Mouse (Mus musculus) heart, embryonic 16.5 days (tissue): ENCODE data around the gene Hdac9. TPM values are rescaled to one million over a fixed set of nuclear protein-coding genes. Genes with fewer than 3 reads are reported as not detected.
A peak's percentile ranks its signal among the peaks of the same experiment; 100 is the strongest.

Source experiments
- ATAC-seq: fragments of 200-750 bp; cut with Nextera tagmentation; replicated peaks from 2 replicates; pipeline ENCODE4 v1.8.0; 2017; ENCODE audit warnings: moderate number of reproducible peaks; ENCODE audit not compliant: insufficient read depth, low FRiP score; ENCODE audit errors: extremely low read depth
- H3K27ac ChIP-seq: fragments of 300-500 bp; sonication (generic); 2 replicates; pipeline ENCODE4 v1.5.1; 2014; ENCODE audit warnings: mild to moderate bottlenecking, low read length, control low read depth, moderate library complexity
- H3K27me3 ChIP-seq: fragments of 300-500 bp; sonication (generic); 2 replicates; pipeline ENCODE4 v1.6.1; 2014; ENCODE audit warnings: low read length, mixed read lengths; ENCODE audit not compliant: control insufficient read depth, insufficient read depth
- H3K36me3 ChIP-seq: fragments of 300-500 bp; sonication (generic); 2 replicates; pipeline ENCODE4 v1.6.1; 2014; ENCODE audit not compliant: control insufficient read depth, insufficient read depth
- H3K4me1 ChIP-seq: fragments of 300-500 bp; sonication (generic); 2 replicates; pipeline ENCODE4 v1.6.1; 2014; ENCODE audit warnings: low read length, mixed read lengths; ENCODE audit not compliant: control insufficient read depth, insufficient read depth
- H3K4me2 ChIP-seq: fragments of 300-500 bp; sonication (generic); 2 replicates; pipeline ENCODE4 v1.6.1; 2014; ENCODE audit warnings: low read depth, mild to moderate bottlenecking, control low read depth, low read length
- H3K4me3 ChIP-seq: fragments of 300-500 bp; sonication (generic); 2 replicates; pipeline ENCODE4 v1.5.1; 2014; ENCODE audit warnings: mild to moderate bottlenecking, control low read depth, low read length
- H3K9ac ChIP-seq: fragments of 300-500 bp; sonication (generic); 2 replicates; pipeline ENCODE4 v1.6.1; 2014; ENCODE audit warnings: low read length, control low read depth
- H3K9me3 ChIP-seq: fragments of 300-500 bp; sonication (generic); replicated peaks from 2 replicates; pipeline ENCODE4 v1.6.1; 2016; ENCODE audit warnings: low read length; ENCODE audit not compliant: control insufficient read depth
- WGBS: fragments of 180-500 bp; shearing (Covaris S2); extraction: QIAGEN DNeasy Blood & Tissue Kit; methylation state at CpG from one replicate; pipeline ENCODE4 v1.1.7; 2014; 5-methylcytosine and 5-hydroxymethylcytosine counted together
- polyA plus RNA-seq: library from polyadenylated mRNA; unstranded; fragments of >200 nt; fragmentation: Nextera tagmentation; extraction: Ambion mirVana; gene quantifications from 2 replicates; pipeline ENCODE4 v1.2.1, GENCODE M21; 2015

Hdac9 gene
- polyA plus RNA-seq, 1 experiment from 2014 or later: 21.4 TPM

DNA sequence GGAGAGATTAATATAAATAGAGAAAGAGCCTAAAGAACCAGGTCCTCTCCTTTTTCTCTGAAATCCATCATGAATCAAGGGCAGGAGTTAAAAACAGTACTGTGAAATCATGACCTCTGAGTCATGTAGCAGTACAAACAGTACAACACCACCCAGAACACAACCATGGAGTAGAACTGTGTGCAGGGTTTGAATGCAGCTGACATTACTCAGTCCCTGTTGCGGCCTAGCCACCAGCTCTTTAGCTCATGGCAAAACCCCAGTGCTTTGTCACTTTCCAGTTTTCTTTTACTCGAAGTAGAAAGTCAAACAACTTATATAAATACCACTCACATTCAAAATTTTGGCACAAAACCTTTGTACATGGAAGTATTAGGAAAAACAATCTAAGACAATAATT lies 395.4 kb downstream of the Hdac9 start:
- ATAC-seq: no peak
- Histone ChIP-seq H3K27me3 (no peaks in the 10 kb centered on the region), H3K9ac (no peak overlapping the region), H3K27ac (no peak overlapping the region), H3K4me1 (peaks cover 19% of the 10 kb centered on the region), H3K36me3 (no peaks in the 10 kb centered on the region), H3K4me2 (no peak overlapping the region), H3K4me3 (no peak overlapping the region), H3K9me3 (no peaks in the 10 kb centered on the region)
- WGBS: 76% methylated on average over 2 of the region's 2 CpGs

DNA sequence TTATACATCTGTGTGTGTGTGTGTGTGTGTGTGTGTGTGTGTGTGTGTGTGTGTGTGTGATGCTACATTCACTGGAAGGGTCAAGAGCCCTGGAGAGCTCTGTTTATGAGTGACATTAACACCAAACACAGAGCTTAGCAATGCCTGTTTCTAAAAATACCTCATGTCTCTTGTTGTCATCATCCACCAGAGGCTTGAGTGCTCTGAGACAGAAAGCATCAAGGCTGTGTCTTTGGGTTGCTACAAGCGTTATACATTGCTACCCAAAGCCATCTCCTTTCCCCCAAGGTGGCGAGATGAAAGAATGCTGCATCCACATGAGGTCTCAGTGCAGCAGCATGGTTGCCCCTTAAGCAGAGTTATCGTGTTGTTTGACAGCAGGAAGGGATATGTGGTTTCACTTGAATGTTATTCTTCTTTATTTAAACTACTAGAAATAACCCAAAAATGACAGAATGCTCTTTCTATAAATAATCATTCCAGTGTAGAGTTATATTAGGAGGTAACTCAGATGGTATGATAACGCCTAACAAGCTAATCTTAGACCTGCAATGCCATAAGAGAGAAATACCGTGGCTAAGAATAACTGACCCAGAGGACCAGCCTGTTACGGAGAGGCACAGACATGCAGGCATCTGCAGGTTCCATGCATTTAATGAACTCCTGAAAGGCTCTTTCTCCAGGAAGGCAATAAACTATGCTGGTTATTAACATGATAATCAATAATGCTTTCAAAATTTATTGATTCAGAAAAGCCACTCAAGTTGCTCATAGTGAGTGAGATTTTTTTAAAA lies 399.9 kb downstream of the Hdac9 start:
- H3K27me3 ChIP-seq: no peaks in the 10 kb centered on the region
- H3K27ac ChIP-seq: peak overlapping the region; percentile 96
- peak overlapping the region; percentile 47 for H3K4me3 ChIP-seq
- no peaks in the 10 kb centered on the region for H3K36me3 ChIP-seq
- H3K9ac ChIP-seq: peak overlapping the region; percentile 58
- peaks cover 14% of the 10 kb centered on the region for H3K4me1 ChIP-seq
- WGBS: 32% methylated on average over 6 of the region's 6 CpGs
- peak overlapping the region; percentile 65 for H3K4me2 ChIP-seq
- H3K9me3 ChIP-seq: no peaks in the 10 kb centered on the region
- ATAC-seq: peak; percentile 92

DNA sequence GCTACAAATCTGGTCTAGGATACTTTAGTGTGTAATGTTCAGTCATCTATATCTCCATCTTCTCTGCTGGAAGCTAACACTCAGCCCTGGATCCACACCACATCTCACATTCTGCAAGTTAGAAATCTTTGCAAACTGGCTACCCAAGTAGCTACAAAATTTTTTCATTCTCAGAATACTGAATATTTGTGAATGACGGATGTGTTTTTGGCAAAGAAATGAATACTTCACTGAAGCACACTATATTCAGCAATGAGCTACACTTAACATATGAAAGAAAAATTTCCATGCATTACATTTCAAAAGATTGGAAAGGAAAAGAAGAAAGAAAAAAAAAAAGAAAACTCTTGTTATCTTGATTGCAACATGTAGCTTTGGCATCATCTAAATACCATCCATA lies 410.6 kb downstream of the Hdac9 start:
- H3K9me3 ChIP-seq: no peaks in the 10 kb centered on the region
- ATAC-seq: no peak
- no peak overlapping the region for H3K27ac ChIP-seq
- H3K4me2 ChIP-seq: no peak overlapping the region
- H3K4me3 ChIP-seq: no peak overlapping the region
- H3K4me1 ChIP-seq: 0 out of 2 replicates have a peak, but pooled peaks cover 4% of the 10 kb centered on the region
- no peak overlapping the region for H3K9ac ChIP-seq
- H3K36me3 ChIP-seq: no peaks in the 10 kb centered on the region
- WGBS: 91% methylated on average over 1 of the region's 1 CpGs
- H3K27me3 ChIP-seq: no peaks in the 10 kb centered on the region

DNA sequence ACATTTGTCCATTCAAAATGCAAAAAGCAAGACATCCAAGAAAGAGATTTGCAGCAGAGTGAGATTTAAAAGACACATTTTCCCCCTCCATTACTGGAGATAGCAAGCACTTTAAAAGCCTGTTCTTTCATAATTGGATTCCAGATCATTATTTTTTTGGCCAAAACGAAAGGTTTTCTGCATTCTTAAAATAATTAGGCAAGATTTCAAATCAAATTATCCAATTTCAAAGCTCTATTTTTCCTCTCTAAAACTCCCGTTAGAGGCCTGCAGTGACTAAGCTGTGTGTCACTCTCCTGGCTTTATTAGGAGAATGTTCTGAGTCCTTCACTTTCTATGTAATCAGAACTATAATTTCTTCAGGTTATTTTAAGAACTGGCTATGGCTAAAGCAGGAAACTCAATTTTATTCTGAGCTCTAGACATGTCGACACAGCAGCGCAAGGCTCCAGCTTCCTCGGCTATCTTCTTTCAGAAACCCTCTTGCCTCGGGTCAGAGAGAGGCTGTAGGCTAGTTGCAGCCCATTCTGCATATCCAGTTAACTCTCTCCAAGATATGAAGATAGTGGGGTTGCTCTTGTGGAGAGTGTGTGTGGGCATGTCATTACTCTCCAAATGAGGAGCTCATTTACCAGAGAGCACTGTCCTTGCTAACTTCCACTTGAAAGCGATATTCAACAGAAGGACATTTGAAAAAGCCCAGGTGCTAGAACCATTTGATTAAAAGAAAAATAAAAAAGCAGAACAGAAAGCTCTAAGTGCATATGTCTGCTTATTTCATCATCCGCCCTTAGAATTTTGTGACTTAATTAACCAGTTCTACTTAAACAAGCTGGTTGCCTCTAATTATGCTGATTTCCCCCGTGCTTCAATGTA lies 417.9 kb downstream of the Hdac9 start:
- Histone ChIP-seq H3K9me3 (no peaks in the 10 kb centered on the region), H3K27me3 (no peaks in the 10 kb centered on the region), H3K4me2 (peak overlapping the region; percentile 61), H3K9ac (peak overlapping the region; percentile 59), H3K4me3 (peak overlapping the region; percentile 24; the same call in 1 of the 2 replicates), H3K36me3 (no peaks in the 10 kb centered on the region), H3K27ac (peak overlapping the region; percentile 82), H3K4me1 (peaks cover 34% of the 10 kb centered on the region)
- 43% methylated on average over 9 of the region's 9 CpGs for WGBS
- ATAC-seq: 0 out of 2 replicates have a peak, but pooled peaks have one; percentile 23

DNA sequence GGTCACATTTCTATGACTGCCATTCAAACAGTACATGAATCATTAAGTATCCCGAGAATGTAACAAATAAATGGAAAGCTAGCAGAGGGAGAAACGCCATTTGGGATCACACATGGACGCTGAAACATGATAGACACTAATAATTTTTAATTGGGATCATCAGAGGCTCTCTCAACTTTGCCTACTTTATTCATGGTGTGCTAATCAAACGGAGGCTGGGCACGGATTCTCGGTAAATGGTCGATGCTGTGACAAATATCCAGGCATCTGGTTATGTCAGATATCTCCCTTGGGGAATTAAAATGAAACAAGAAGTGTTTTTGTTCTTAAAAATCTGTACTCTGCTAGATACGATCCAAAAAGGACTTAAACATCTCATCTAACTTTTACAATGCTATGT lies 418.6 kb downstream of the Hdac9 start:
- Histone ChIP-seq H3K4me1 (peaks cover 34% of the 10 kb centered on the region), H3K4me2 (peak overlapping the region; percentile 61; the same call in 1 of the 2 replicates), H3K4me3 (no peak overlapping the region), H3K9ac (peak overlapping the region; percentile 59; the same call in 1 of the 2 replicates), H3K9me3 (no peaks in the 10 kb centered on the region), H3K36me3 (no peaks in the 10 kb centered on the region), H3K27ac (no peak overlapping the region; the same call in 1 of the 2 replicates), H3K27me3 (no peaks in the 10 kb centered on the region)
- no peak for ATAC-seq
- WGBS: 68% methylated on average over 8 of the region's 8 CpGs

DNA sequence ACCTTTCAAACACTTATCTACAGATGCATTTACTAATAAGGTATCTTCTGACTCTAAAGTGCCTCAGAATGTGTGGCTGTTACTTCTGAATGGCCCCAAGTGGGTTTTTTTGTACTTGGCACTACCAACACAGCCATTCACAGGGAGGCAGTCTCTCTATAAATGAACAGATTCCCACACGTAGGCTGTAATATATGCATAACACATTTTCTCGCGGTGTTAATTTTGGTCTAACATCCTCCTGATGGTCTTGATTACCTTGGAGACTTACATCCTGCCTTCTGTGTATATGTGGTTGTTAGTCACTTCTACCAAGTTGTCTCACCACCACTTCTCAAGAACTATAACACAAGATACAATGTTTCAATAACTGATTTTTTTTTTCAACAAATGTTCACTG lies 419.2 kb downstream of the Hdac9 start:
- no peaks in the 10 kb centered on the region for H3K9me3 ChIP-seq
- H3K36me3 ChIP-seq: no peaks in the 10 kb centered on the region
- H3K4me3 ChIP-seq: no peak overlapping the region
- H3K9ac ChIP-seq: no peak overlapping the region
- no peak for ATAC-seq
- H3K4me2 ChIP-seq: no peak overlapping the region
- no peaks in the 10 kb centered on the region for H3K27me3 ChIP-seq
- H3K4me1 ChIP-seq: peaks cover 30% of the 10 kb centered on the region
- no peak overlapping the region for H3K27ac ChIP-seq
- WGBS: 87% methylated on average over 3 of the region's 3 CpGs

DNA sequence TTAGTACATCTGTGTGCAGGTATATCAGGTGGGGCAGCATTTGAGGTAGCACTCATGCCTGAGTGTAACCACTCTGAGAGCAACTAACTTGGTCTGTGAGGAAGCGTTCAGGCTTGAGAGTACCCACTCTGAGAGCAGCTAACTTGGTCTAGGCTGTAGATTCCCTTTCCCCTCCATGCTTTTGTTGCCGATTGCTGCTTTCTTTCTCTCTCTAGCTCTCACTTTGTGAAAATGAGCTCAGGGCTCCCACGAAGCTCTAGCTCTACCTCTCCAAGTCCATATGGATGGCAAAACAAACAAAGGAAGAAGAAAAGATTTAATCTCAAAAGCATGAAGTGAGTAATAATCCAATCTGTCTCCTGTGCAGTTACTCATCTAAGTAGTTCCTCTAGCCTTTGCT lies 421.0 kb downstream of the Hdac9 start:
- Histone ChIP-seq H3K36me3 (no peaks in the 10 kb centered on the region), H3K9me3 (no peaks in the 10 kb centered on the region), H3K4me2 (peak overlapping the region; percentile 50), H3K27ac (peak overlapping the region; percentile 59), H3K4me1 (peaks cover 30% of the 10 kb centered on the region), H3K27me3 (no peaks in the 10 kb centered on the region), H3K4me3 (peak overlapping the region; percentile 48), H3K9ac (peak overlapping the region; percentile 58; the same call in 1 of the 2 replicates)
- WGBS: 46% methylated on average over 3 of the region's 3 CpGs
- no peak for ATAC-seq

DNA sequence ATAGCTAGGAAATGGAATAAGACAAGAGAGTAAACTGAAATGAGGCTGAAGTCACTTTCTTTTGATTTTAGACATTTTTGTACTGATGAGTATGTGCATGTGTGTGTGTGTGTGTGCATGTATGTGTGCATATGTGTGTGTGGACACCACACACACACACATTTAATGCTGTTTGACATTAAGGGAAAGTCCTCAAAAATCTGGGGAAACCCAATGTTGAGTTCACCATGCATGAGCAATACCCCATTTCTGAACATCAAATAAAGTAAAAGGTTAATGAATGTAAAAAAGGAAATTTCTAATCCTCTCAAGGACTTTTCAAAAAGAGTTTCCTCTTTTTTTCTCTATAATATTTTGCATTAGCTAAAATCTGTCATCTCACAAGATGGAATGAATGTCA lies 427.3 kb downstream of the Hdac9 start:
- Histone ChIP-seq H3K9ac (no peak overlapping the region), H3K27ac (no peak overlapping the region), H3K4me3 (no peak overlapping the region), H3K9me3 (no peaks in the 10 kb centered on the region), H3K36me3 (no peaks in the 10 kb centered on the region), H3K4me1 (peaks cover 5% of the 10 kb centered on the region; the same call in 1 of the 2 replicates), H3K4me2 (no peak overlapping the region), H3K27me3 (no peaks in the 10 kb centered on the region)
- no peak for ATAC-seq

DNA sequence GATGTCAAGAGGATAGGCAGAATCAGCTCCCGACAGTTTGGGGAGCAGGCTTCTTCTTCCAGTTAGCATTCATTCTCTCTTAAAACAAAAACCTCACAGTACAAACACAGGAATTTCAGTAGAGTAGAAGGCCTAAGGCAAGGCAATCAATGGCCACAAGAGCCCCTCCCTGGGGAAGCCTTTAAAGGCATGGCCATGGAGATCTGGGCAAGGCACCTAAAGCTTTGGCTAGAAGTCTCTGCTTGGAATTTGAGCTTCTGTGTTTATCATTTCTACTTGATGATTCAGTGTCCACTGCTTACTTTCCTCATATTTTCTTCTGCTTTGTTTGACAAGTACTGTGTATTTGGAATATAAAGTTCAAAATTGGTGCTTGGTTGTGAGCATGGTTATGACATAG lies 429.2 kb downstream of the Hdac9 start:
- peaks cover 9% of the 10 kb centered on the region for H3K4me1 ChIP-seq
- WGBS: 85% methylated on average over 1 of the region's 1 CpGs
- no peaks in the 10 kb centered on the region for H3K36me3 ChIP-seq
- H3K27me3 ChIP-seq: no peaks in the 10 kb centered on the region
- ATAC-seq: no peak
- H3K9ac ChIP-seq: no peak overlapping the region
- no peaks in the 10 kb centered on the region for H3K9me3 ChIP-seq
- no peak overlapping the region for H3K27ac ChIP-seq
- H3K4me3 ChIP-seq: no peak overlapping the region
- no peak overlapping the region for H3K4me2 ChIP-seq
